Mouse (Mus musculus) brain, embryonic 14.5 days (tissue): Measurements from ENCODE around the gene Cwc15.

Source experiments
- CTCF ChIP-seq: fragments of 200-500 bp; IDR thresholded peaks from 2 replicates; pipeline ENCODE4 v1.5.1; 2012; ENCODE audit warnings: inconsistent platforms, mild to moderate bottlenecking, moderate library complexity, borderline replicate concordance; ENCODE audit not compliant: insufficient read depth, insufficient read length; ENCODE audit errors: extremely low read depth
- POLR2A ChIP-seq: fragments of 200-500 bp; IDR thresholded peaks from 2 replicates; pipeline ENCODE4 v1.6.1; 2012; ENCODE audit warnings: mild to moderate bottlenecking, inconsistent platforms, borderline replicate concordance; ENCODE audit not compliant: poor library complexity, insufficient read depth, insufficient read length, severe bottlenecking; ENCODE audit errors: extremely low read depth

GRCm38 (mm10) chr9:14518105-14518504 is 17.7 kb downstream of the Cwc15 start:
- TF ChIP-seq POLR2A, result no peak
- no peak for TF ChIP-seq CTCF
